Mouse (Mus musculus): ENCODE measurements at regions not wholly inside any gene's neighbourhood (a gene's known extent, or its start where the extent isn't known, plus 50 kb on each side); places are given as distances from the start of the nearest gene placed in this dataset.

DNA sequence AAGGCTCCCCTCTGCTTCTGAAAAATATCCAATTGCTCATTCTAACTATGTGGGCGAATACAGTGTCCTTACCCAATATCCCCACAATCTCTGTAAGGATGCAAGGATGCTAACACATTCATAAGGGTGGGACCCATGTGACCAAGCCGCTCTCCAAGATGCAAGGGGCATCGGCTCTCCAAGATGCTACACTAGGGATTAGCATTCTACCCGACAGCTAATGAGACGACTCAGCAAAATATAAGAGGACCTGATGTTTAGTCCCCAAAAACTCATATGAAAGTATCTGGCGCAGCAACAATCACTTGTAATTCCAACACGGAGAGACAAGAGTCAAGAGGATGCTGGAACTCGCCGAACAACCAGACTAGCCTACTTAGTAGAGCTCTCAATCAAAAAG lies 299.6 kb upstream of the Jmjd1c start:
- no peak for DNase-seq (ENCODE audit: low spot score in 2 of 2)

DNA sequence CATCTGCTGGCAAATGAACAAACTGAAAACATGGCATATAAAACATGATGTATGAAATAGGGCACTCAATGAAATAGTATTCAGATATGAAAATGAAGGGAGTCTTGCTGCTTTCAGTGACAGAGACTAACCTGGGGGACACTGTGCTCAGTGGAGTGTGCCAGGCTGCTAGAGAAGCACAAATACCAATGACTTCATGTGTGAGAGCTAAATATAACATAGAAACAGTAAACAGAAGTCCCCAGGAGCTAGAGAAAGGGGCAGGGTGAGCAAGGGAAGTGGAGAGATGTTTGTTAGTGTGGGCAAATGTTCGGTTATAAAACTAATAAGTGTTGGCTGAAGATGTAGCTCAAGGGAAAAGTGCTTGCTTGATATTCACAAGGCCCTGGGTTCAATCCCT lies 293.2 kb upstream of the Jmjd1c start:
- DNase-seq (ENCODE audit: low spot score in 2 of 2): no peak

DNA sequence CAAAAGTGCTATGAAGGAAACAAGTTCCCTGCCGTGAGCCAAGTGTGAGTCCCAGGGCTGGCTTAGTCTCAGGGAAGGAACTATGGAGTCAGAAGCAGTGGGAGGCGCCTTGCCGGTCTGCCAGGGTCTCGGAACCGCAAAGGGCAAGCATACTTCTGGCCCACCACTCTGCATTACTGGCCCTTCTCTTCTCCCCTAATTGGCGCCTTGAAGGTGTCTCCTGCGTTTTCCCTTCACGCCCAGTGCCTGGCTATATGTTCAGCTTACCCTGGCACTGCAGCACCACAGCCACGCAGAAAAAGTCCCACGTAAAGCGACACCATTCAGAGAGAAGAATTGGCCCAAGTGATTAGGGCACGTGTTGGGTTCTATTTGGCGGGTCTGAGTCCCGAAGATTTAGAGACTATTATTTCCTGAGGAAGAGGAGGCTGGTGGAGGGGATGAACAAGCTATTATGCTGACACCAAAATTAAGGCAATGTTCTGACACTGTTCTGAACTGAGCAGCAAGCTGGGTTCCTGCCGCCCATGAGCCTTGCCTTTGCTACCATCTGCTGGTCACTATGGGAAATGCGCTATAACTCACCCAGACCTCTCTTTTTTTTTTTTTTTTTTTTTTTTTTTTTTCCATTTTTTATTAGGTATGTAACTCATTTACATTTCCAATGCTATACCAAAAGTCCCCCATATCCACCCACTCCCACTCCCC lies 288.5 kb upstream of the Jmjd1c start:
- peak in 1 of 2 experiments; percentile 69 for DNase-seq (ENCODE audit: low spot score in 2 of 2)

DNA sequence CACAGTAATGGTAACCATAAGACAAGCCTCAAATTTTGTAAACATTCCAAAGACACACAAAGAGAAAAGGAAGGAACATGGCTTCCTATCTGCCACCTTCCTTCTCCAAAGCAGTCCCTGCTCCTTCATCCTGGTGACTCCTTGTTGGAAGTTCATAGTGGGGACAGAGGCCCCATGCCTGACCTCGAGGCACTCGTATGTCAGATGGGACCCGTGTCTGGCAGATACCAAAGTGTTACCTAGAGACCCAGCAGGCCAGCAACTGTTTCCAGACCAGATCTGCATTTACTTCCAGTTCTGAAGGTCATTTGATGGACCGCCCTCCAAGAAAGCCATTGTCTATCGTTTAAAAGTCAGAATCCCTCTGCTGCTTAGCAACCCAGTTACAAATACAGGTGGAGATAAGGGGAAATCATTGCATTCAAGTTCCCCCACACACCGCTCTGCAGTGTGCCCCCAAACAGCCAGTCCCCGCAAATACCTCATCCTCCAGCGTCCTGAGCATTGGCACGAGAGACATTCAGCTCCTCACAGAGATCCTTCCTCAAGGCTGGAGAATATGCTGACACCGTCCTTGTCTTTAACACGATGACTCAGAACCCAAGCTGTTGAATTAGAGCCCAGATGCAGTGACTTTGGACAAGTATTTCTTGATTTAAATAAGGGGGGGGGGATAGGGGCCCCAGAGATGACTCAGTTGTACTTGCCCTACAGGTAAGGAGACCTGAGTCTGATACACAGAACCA lies 283.2 kb upstream of the Jmjd1c start:
- no peak for DNase-seq (ENCODE audit: low spot score in 2 of 2)

DNA sequence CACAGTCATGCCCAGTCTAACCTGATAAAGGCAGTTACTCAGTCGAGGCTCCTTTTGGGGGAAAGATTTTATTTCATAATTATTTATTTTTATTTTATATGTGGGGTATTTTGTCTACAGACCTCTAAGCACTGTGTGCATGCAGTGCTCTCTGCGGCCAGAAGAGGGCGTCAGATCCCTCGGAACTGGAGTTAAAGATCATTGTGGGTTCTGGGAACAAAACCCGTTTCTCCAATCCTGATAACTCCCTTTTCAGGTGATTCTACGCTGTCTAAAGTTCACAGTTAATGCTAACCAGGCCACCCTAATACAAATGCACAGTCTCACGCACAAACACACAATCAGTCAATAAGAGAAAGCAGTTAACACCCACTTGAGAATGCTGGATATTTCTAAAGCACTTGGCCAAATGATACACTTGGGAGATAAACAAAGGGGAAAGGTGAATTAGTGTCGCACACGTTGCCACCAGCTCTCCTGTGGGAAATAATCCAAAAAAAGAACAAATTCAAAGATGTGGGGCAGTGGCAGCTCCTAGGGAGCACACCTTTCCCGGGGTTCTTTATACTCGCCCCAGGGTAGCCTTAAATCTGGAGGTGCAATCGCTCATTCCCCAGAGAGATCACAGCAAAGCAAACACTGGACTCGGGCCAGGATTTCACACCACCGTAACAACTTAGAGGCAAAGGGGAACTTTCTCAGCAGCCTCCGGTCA lies 281.9 kb upstream of the Jmjd1c start:
- no peak for DNase-seq (ENCODE audit: low spot score in 2 of 2)

DNA sequence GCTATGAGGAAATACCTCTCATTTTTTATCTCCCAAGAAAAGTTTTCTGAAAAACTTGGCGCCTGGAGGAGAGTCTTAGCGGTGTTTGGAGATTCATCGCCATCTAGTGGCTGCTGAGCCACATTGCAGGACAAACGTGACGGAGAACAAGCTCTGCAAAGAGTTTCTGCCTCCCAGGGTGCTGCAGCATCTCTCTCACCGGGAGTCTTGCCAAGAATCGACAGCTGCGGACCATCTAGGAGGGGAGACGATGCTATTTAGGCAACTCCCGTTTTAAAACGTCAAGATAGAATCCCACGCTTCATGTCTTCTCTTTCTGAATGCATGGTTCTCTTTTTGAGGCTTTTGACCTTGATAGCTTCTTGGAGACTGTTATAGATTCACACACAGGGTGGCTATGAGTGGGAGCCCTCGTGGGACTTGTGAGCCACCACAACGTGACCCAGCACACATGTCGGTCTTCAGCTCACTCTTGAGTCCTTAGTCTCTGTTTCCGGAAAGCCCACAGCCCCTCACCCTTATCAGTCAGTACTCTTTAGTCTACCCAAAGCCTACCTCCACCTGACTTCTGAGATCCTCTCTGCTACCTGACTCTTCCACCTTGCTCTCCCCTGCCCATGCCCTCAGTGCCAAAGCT lies 281.2 kb upstream of the Jmjd1c start:
- peak; percentile 48 to 75 for DNase-seq (ENCODE audit: low spot score in 2 of 2)

DNA sequence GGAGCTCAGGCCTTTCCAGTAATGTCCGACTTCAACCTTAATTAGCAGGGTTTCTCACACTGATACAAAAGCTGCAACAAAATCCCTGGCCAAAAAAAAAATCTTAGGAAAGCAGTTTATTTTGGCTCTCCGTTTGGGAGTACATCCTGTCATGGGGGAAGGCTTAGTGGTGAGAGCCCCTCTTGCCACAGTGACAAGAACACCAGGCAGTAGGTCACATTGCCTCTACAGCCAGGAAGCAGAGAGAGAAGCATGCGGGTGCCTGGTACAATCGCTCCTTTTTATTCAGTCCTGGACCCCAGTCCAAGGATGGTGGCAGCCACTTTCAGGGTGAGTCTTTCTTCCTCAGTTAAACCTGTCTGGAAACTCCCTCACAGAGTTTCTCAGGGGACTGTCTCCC lies 280.0 kb upstream of the Jmjd1c start:
- no peak for DNase-seq (ENCODE audit: low spot score in 2 of 2)

DNA sequence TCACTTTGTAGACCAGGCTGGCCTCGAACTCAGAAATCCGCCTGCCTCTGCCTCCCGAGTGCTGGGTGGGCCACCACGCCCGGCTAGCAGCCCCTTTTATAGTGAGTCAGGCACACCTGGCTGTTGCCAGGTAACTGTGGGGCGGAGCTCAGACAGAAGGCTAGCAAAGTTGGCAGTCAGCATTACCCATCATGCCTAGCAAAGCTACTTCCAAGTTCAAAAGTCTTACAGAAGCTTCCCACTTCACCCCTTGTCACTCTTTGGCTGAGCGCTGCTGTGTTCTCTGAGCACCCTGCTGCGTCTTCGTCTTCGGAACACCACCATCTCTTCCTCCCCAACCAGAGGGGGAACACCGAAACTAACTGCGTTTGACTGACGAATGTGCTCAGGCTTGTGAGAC lies 279.1 kb upstream of the Jmjd1c start:
- DNase-seq (ENCODE audit: low spot score in 2 of 2): no peak

DNA sequence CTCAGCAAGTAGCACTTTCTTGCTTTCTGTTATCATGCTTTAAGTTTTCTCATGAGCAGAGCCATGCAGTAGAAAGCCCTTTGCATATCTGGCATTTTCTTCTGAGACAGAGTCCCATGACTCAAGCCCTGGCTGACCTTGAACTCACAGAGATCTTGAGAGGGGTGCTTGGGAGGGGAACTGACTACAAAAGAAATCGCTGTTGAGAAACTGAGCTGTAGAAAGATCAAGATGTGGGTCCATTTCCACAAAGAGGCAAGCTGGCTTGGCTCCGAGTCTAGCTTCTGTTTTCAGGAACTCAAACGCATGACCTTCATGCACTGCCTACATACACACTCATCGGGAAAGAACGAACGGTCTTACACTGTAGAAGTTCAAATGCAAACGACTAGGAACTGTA lies 278.0 kb upstream of the Jmjd1c start:
- no peak for DNase-seq (ENCODE audit: low spot score in 2 of 2)

GRCm38 (mm10) chr10:66819517-66819916 lies 276.4 kb upstream of the Jmjd1c start:
- no peak for DNase-seq (ENCODE audit: low spot score in 2 of 2)

DNA sequence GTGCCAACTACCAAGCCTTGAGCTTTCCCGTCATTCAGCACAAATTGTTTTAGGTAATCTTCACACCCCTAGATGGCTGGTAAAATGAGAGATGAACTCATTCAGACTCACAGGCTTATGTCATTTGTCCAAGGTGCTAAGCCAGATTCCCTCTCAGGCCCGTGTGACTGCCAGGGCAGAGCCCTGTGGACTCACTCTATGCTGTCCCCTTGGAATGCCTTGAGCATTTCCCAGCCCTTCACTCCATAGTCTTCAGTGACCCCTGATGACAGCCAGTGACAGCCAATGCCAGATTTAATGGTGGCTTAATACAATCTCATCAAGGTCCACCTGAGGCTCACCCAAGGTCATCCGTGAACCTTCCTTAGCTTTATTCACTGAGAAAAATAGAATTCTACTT lies 270.2 kb upstream of the Jmjd1c start:
- DNase-seq (ENCODE audit: low spot score in 2 of 2): no peak

GRCm38 (mm10) chr10:66826327-66826726 lies 269.6 kb upstream of the Jmjd1c start:
- no peak for DNase-seq (ENCODE audit: low spot score in 2 of 2)

GRCm38 (mm10) chr10:66834974-66835373 lies 261.0 kb upstream of the Jmjd1c start:
- no peak for DNase-seq (ENCODE audit: low spot score in 2 of 2)

DNA sequence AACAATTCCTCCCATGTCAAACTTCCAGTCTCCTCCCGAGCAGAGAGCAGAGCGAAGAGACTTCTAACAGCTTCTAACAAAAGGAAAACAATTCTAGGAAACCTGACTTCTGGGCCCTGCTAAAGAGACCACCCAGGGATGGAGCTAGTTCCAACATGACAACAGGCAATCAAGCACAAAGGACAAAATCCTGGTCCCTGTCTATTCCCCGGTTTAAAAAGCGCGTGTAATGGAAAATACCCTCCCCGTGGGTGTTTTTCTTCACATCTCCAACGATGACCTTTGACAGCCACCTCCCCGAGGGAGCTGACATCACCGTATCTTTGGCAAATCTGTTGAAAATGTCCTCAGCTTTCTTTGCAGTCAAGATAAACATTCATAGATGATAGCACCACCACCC lies 256.9 kb upstream of the Jmjd1c start:
- no peak for DNase-seq (ENCODE audit: low spot score in 2 of 2)

- DNase-seq (ENCODE audit: low spot score in 2 of 2): no peak
Measured at GRCm38 (mm10) chr10:66843258-66843657, 252.7 kb upstream of the Jmjd1c start.

DNA sequence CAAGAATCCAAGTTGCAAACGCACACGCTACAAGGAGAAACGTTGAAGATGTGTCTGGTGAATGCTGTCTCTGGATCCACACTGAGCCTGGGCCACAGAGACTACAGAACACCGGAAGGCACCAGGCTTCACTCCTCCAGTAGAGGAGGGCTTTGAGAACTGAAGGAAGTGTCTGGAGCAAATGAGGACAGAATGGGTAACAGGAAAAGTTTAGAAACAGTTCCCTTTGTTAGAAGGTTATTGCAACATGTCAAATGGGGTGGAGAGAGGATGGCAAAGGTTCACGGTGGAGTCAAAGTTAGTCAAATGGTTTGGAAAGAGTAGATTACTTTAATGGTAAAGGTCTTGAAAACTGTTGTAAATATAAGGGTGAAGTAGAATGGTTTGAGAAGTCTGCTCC lies 247.1 kb upstream of the Jmjd1c start:
- DNase-seq (ENCODE audit: low spot score in 2 of 2): no peak

DNA sequence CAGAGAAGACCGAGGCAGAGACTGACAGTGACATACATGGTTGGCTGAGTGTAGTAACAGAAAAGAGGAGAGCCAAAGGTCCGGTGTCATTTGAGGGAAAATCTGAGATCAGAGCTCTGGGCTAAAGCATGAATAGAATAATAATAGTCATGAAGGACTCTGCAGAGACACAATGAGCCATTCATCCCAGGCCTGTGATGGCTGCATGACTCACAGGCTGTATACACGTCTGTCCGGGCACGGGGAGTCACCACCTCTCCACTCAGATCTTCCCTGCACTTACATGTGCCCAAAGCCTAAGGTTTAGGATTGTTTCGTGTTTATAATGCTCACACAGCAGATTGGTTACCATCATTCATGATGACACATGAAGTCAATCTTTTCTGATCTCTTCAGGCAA lies 246.2 kb upstream of the Jmjd1c start:
- no peak for DNase-seq (ENCODE audit: low spot score in 2 of 2)

GRCm38 (mm10) chr10:66850972-66851478 lies 244.9 kb upstream of the Jmjd1c start:
- no peak for DNase-seq (ENCODE audit: low spot score in 2 of 2)

- no peak for DNase-seq (ENCODE audit: low spot score in 2 of 2)
Measured at GRCm38 (mm10) chr10:66851841-66852240, 244.1 kb upstream of the Jmjd1c start.

- DNase-seq (ENCODE audit: low spot score in 2 of 2): no peak
Measured at GRCm38 (mm10) chr10:66852708-66853107, 243.2 kb upstream of the Jmjd1c start.

- peak; percentile 77 to 92 for DNase-seq (ENCODE audit: low spot score in 2 of 2)
Measured at GRCm38 (mm10) chr10:66853258-66853657, 242.7 kb upstream of the Jmjd1c start.

DNA sequence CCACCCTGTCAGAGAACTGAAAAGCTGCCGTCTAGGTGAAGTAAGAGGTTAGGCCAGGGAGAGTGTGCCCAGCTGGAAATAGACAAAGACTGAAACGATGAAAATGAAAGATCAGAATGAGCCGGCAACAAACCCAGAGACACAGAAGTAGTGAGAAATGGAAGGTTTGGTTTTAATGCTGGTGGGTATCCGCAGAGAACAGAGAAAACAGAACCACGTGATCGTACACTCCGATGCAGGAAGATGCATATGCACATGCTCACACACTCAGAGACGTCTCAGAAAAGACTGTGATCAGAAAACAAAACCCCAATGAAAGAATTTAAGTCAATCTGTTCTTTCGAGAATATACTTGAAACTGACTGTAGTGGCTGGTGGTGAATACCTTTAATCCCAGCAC lies 241.0 kb upstream of the Jmjd1c start:
- DNase-seq (ENCODE audit: low spot score in 2 of 2): no peak

Measured in spleen, postnatal 4 days (tissue).